Mouse (Mus musculus) spleen, adult 2 months (tissue): ENCODE results near the gene Nup85. TPM values are rescaled to one million over a fixed set of nuclear protein-coding genes. Genes with fewer than 3 reads are reported as not detected.

Experiments used
- DNase-seq, 2 experiments: peaks; one replicate each; pipeline versions ENCODE4 v3.0.0 to v3.0.0-alpha.2; 2012 to 2021; ENCODE audit warnings: low spot score in 2 of 2, low read depth in 1 of 2
- H3K27ac ChIP-seq: fragments of 200-500 bp; 2 replicates; pipeline ENCODE4 v1.5.1; 2012; ENCODE audit warnings: low read length, inconsistent platforms; ENCODE audit not compliant: insufficient read depth
- H3K27me3 ChIP-seq: fragments of 200-500 bp; 2 replicates; pipeline ENCODE4 v1.6.1; 2012; ENCODE audit warnings: mild to moderate bottlenecking, moderate library complexity, low read length, inconsistent platforms; ENCODE audit not compliant: control insufficient read depth, insufficient read depth
- H3K36me3 ChIP-seq: fragments of 200-500 bp; 2 replicates; pipeline ENCODE4 v1.6.1; 2012; ENCODE audit warnings: mild to moderate bottlenecking, low read length, inconsistent platforms; ENCODE audit not compliant: control insufficient read depth, insufficient read depth
- H3K4me1 ChIP-seq: fragments of 200-500 bp; 2 replicates; pipeline ENCODE4 v1.6.1; 2011; ENCODE audit warnings: inconsistent platforms; ENCODE audit not compliant: control insufficient read depth, insufficient read depth, insufficient read length
- H3K4me3 ChIP-seq: fragments of 200-500 bp; 2 replicates; pipeline ENCODE4 v1.5.1; 2011; ENCODE audit warnings: mild to moderate bottlenecking, inconsistent platforms; ENCODE audit not compliant: insufficient read depth, insufficient read length; ENCODE audit errors: extremely low read depth
- CTCF ChIP-seq: fragments of 200-500 bp; IDR thresholded peaks from 2 replicates; pipeline ENCODE4 v1.5.1; 2011; ENCODE audit warnings: mild to moderate bottlenecking, inconsistent platforms; ENCODE audit not compliant: insufficient read depth, insufficient read length, insufficient replicate concordance; ENCODE audit errors: extremely low read depth
- POLR2A ChIP-seq: fragments of 200-500 bp; IDR thresholded peaks from 2 replicates; pipeline ENCODE4 v1.6.1; 2011; ENCODE audit warnings: low read depth, low read length, inconsistent platforms
- WGBS: fragments of 180-500 bp; shearing (Covaris S2); methylation state at CpG from one replicate; pipeline ENCODE4 v1.1.7; 2018; 5-methylcytosine and 5-hydroxymethylcytosine counted together
- polyA plus RNA-seq: library from polyadenylated mRNA; depleted of rRNA; stranded (reverse); fragments of >200 nt; gene quantifications from 2 replicates; pipeline ENCODE4 v1.2.3, GENCODE M21; 2012

Nup85 gene
- polyA plus RNA-seq, 1 experiment = 41.4 TPM

DNA sequence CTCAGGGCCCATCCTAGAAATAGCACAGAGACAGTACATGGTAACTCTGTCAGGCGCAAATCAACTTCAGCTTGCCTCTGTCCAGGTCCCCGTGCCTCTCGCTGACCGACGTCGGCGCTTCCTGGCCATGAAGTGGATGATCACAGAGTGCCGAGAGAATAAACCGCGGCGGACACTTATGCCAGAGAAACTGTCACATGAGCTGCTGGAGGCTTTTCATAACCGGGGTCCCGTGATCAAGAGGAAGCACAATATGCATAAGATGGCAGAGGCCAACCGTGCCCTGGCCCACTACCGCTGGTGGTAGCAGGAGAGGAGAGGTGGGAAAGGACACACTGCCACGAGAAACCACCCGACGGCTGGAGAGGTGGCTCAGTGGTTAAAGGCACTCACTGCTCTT is 42.5 kb downstream of the Nup85 start:
- no peak overlapping the region for H3K27ac ChIP-seq
- DNase-seq = no peak
- TF ChIP-seq CTCF (no peak), POLR2A (no peak)
- 97% methylated on average over 18 of the region's 18 CpGs for WGBS
- peaks cover 20% of the 10 kb centered on the region for H3K4me1 ChIP-seq
- no peaks in the 10 kb centered on the region for H3K27me3 ChIP-seq
- H3K4me3 ChIP-seq = no peak overlapping the region
- peaks cover 40% of the 10 kb centered on the region for H3K36me3 ChIP-seq

DNA sequence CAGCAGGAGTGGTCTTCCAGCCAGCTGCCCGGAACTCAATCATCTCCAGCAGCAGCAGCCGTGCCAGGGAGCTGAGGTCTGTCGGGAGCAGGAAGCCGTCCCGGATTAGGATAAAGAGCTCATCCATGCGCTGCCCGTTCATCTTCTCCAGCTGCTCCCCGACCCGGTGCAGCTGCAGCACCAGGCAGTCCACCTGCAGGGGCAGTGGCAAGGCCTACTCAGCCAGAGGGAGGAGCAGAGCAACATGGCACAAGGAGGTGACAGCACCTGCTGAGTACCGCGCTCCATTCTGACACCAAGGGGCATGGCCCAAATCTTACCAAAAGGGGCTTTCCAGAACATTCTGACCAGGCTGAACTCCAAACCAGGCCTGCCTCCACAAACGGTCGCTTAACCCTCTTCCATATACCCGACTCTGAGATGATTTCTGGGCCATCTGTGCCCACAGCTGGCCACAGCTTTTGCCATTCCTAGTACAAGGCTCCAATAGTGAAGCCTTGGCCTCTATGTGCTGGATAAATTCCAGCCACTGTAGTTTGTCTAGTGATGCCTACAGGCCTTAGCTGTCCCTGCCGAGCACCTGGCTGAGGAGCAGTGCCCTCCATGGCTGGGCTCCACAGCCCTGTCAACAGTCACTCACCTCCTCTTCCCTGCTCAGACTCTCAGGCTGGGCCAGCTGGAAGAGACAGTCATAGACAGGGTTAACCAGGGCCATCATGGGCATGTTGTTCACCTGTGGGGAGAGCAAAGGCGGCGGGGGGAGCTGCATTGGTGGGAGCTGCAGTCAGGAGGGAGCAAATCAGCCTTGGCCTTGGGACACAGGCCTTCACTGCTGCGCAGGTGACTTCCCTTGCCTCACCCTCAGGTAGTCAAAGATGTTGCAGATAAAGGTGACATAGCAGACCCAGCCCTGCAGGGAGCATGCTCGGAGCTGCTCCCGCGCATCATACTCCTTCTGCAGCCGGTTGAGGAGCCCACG is 44.5 kb downstream of the Nup85 start:
- peaks cover 40% of the 10 kb centered on the region for H3K36me3 ChIP-seq
- H3K27me3 ChIP-seq = no peaks in the 10 kb centered on the region
- no peak for DNase-seq
- H3K27ac ChIP-seq = no peak overlapping the region
- 92% methylated on average over 23 of the region's 23 CpGs for WGBS
- H3K4me1 ChIP-seq = peaks cover 17% of the 10 kb centered on the region
- no peak overlapping the region for H3K4me3 ChIP-seq
- no peak for TF ChIP-seq CTCF
- TF ChIP-seq POLR2A = no peak

DNA sequence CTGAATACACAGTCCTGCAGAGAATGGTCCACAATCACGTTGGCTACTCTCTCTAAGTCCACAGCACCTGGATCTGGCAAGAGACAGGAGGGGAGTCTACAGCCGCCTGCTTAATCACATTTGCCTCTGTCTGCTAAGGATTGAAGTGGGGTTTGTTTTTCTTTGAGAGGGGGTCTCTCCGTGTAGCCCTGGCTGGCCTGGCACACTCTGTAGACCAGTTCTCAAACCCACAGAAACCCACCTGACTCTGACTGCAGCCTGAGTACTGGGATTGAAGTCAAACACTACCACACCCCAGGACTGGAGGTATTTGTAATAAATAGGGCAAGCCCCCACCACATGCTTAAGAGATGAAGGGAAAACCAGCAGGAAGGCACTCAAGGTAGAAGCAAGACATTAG is 45.3 kb downstream of the Nup85 start:
- H3K27ac ChIP-seq = no peak overlapping the region
- H3K4me3 ChIP-seq = no peak overlapping the region
- DNase-seq = no peak
- WGBS = 86% methylated on average over 3 of the region's 3 CpGs
- H3K4me1 ChIP-seq = peaks cover 22% of the 10 kb centered on the region; the same call in 1 of the 2 replicates
- TF ChIP-seq POLR2A (no peak), CTCF (no peak)
- H3K27me3 ChIP-seq = no peaks in the 10 kb centered on the region
- H3K36me3 ChIP-seq = peaks cover 40% of the 10 kb centered on the region

- Histone ChIP-seq H3K4me3 (no peak overlapping the region), H3K36me3 (peaks cover 45% of the 10 kb centered on the region), H3K27ac (no peak overlapping the region), H3K27me3 (no peaks in the 10 kb centered on the region), H3K4me1 (peaks cover 16% of the 10 kb centered on the region; the same call in 1 of the 2 replicates)
- no peak for DNase-seq
- TF ChIP-seq CTCF = no peak
- TF ChIP-seq POLR2A = no peak
- 95% methylated on average over 6 of the region's 6 CpGs for WGBS
Measured at GRCm38 (mm10) chr11:115611173-115611572, 46.9 kb downstream of the Nup85 start.

- Histone ChIP-seq H3K27me3 (no peaks in the 10 kb centered on the region), H3K4me3 (peak overlapping the region; percentile 92), H3K27ac (peak overlapping the region; percentile 84), H3K4me1 (peaks cover 16% of the 10 kb centered on the region; the same call in 1 of the 2 replicates), H3K36me3 (peaks cover 44% of the 10 kb centered on the region)
- WGBS = 1% methylated on average over 13 of the region's 13 CpGs
- no peak for TF ChIP-seq POLR2A
- no peak for TF ChIP-seq CTCF
- DNase-seq = peak in 1 of 2 experiments; percentile 40
Measured at GRCm38 (mm10) chr11:115612059-115612409, 47.8 kb downstream of the Nup85 start.

DNA sequence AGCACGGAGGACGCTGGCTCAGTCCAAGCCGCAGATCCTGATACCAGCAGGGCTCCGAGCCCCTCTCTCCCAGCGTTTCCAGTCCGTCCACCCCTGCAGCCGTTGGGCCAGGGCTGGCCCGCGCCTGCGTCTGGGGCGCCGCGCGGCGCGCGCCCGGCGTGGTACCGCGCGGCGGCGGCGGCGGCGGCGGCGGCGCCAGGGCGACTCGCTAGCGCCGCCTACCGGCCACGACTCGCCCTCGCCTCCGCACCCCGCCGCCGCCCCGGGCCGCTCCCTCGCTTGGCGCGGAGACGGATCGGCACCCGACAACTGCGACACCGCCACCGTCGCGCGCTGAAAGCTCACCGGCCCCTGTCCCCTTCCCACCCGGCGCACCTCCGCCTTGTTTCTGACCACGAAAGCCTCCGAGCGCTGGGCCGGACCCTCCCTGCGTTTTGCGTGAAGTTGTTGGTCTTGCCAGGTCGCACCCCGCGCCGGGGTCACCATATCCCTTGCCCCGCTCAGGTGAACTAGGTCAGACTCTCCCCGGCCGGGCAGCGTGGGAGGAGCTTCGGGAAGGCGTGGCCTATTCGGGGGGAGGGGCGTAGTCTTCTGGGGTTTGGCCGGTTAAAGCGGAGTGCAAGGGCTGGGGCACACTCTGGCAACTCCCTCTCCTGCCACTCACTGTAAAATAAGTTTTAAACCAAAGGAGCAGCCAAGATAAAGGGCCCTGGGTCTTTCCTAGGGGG is 48.3 kb downstream of the Nup85 start, which contains the start of gene Mif4gd:
Mif4gd (minus strand) TSS at position 560 of the 728 bp plus-strand sequence.
- WGBS = under 1% methylated on average over 47 of the region's 80 CpGs
- Histone ChIP-seq H3K4me3 (peak within 1 kb of the TSS; percentile 92), H3K27me3 (no peaks in the 10 kb centered on the region), H3K27ac (peak within 1 kb of the TSS; percentile 99), H3K36me3 (peaks cover 42% of the 10 kb centered on the region), H3K4me1 (peaks cover 16% of the 10 kb centered on the region; the same call in 1 of the 2 replicates)
- DNase-seq = peak; percentile 86 to 96
- TF ChIP-seq POLR2A = peak; percentile 75
- peak; percentile 34; the same call in 1 of the 2 replicates for TF ChIP-seq CTCF
